10 mouse cellular contexts compared by ENCODE assay signal in the genomic region with DNA sequence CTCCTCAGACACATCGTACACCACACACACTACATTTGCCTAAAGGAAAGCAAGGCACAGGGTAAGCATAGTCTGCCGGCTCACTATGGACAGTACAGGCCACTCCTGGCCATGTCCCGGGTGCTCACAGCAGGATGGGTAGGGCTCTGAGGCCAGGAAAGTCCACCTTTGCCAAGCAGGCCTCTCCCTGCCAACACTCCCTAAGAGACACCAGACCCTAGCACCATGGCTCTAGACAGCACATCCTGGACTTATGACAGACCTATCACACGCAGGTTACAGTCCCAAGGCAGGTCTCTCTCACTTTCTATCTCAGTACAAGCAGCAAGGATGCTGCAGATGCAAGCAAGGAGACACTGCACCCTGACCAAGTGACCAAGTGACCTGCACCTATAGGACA. TPM values are rescaled to one million over a fixed set of nuclear protein-coding genes. Genes with fewer than 3 reads are reported as not detected.
DNase-seq lines count a peak whose midpoint lies in the region; ATAC-seq and TF ChIP-seq lines count a peak whose summit lies in the region.
"Had no signal": no experiment of that assay in that cellular context is flagged by ENCODE, and none has a peak within 500 bp of the region (broad histone marks: within the 10 kb centered on the region; RNA-seq: fewer than 3 reads in every experiment).

No protein-coding gene starts in this region.

- 72% methylated on average over 4 of the region's 4 CpGs for WGBS in kidney, adult 2 months
- 93% methylated on average over 4 of the region's 4 CpGs for WGBS in embryonic facial prominence, embryonic 11.5 days
- WGBS in hindbrain, embryonic 16.5 days: 88% methylated on average over 4 of the region's 4 CpGs
- WGBS in midbrain, embryonic 15.5 days: 89% methylated on average over 4 of the region's 4 CpGs

- H3K27me3 ChIP-seq in kidney, adult 2 months (replicated peaks; ENCODE audit: control insufficient read depth, insufficient read depth, low read length): no peaks in the 10 kb centered on the region
- H3K27me3 ChIP-seq in embryonic facial prominence, embryonic 11.5 days (ENCODE audit: control insufficient read depth, insufficient read depth, low read length): no peaks in the 10 kb centered on the region
- H3K27me3 ChIP-seq in hindbrain, embryonic 16.5 days (replicated peaks; ENCODE audit: control insufficient read depth, insufficient read depth, low read length): no peaks in the 10 kb centered on the region
- no peaks in the 10 kb centered on the region for H3K27me3 ChIP-seq in midbrain, embryonic 15.5 days (replicated peaks)
- H3K27me3 ChIP-seq: Patski had no signal

- no peak overlapping the region; the same call in 1 of the 2 replicates for H3K4me2 ChIP-seq in embryonic facial prominence, embryonic 11.5 days (ENCODE audit: low read depth, low read length)
- H3K4me2 ChIP-seq in hindbrain, embryonic 16.5 days (ENCODE audit: low read length): peak overlapping the region; percentile 95
- peak overlapping the region; percentile 90 for H3K4me2 ChIP-seq in midbrain, embryonic 15.5 days

- no peak for ATAC-seq in embryonic facial prominence, embryonic 11.5 days (replicated peaks; ENCODE audit: insufficient number of reproducible peaks, low FRiP score, low TSS enrichment, low read depth)
- ATAC-seq in hindbrain, embryonic 16.5 days: no peak
- ATAC-seq in midbrain, embryonic 15.5 days (replicated peaks): no peak
- ATAC-seq: Patski had no signal

- peak overlapping the region; percentile 77; the same call in 1 of the 2 replicates for H3K27ac ChIP-seq in kidney, adult 2 months (ENCODE audit: insufficient read depth, low read depth, low read length)
- no peak overlapping the region for H3K27ac ChIP-seq in embryonic facial prominence, embryonic 11.5 days (replicated peaks; ENCODE audit: low read depth, low read length)
- no peak overlapping the region for H3K27ac ChIP-seq in hindbrain, embryonic 16.5 days (ENCODE audit: low read depth, low read length)
- no peak overlapping the region for H3K27ac ChIP-seq in midbrain, embryonic 15.5 days

- peak overlapping the region; percentile 20; the same call in 1 of the 2 replicates for H3K9ac ChIP-seq in embryonic facial prominence, embryonic 11.5 days (replicated peaks; ENCODE audit: low read length)
- H3K9ac ChIP-seq in hindbrain, embryonic 16.5 days (ENCODE audit: low read depth, low read length): no peak overlapping the region
- peak overlapping the region; percentile 23; the same call in 1 of the 2 replicates for H3K9ac ChIP-seq in midbrain, embryonic 15.5 days

- no peak for TF ChIP-seq POLR2A in kidney, adult 2 months (IDR thresholded peaks at IDR 0.05; ENCODE audit: low read depth, low read length)

- no peaks in the 10 kb centered on the region; the same call in 1 of the 2 replicates for H3K36me3 ChIP-seq in kidney, adult 2 months (ENCODE audit: control insufficient read depth, insufficient read depth, low read length)
- peaks cover 14% of the 10 kb centered on the region for H3K36me3 ChIP-seq in embryonic facial prominence, embryonic 11.5 days (replicated peaks; ENCODE audit: control insufficient read depth, insufficient read depth, low read depth, low read length)
- peaks cover 40% of the 10 kb centered on the region for H3K36me3 ChIP-seq in hindbrain, embryonic 16.5 days (ENCODE audit: control insufficient read depth, insufficient read depth, low read length)
- H3K36me3 ChIP-seq in midbrain, embryonic 15.5 days (replicated peaks): peaks cover 29% of the 10 kb centered on the region

- no peaks in the 10 kb centered on the region for H3K9me3 ChIP-seq in embryonic facial prominence, embryonic 11.5 days (replicated peaks; ENCODE audit: control insufficient read depth, low read length)
- H3K9me3 ChIP-seq in hindbrain, embryonic 16.5 days (ENCODE audit: control insufficient read depth, low read length): no peaks in the 10 kb centered on the region
- no peaks in the 10 kb centered on the region for H3K9me3 ChIP-seq in midbrain, embryonic 15.5 days

- DNase-seq in kidney, adult 2 months: no peak
- DNase-seq in kidney, postnatal 10 days: no peak
- DNase-seq in embryonic facial prominence, embryonic 11.5 days (ENCODE audit: low spot score): no peak
- DNase-seq in adrenal gland, postnatal 10 days: no peak
- no peak for DNase-seq in adrenal gland, adult 2 months
- DNase-seq in retina, embryonic 14.5 days (ENCODE audit: low spot score): no peak
- DNase-seq: lung, postnatal 14 days had no signal

- no peak for TF ChIP-seq CTCF in kidney, adult 2 months (conservative IDR thresholded peaks at IDR 0.05; ENCODE audit: insufficient read depth, insufficient read length, low read depth, low read length)

- H3K4me1 ChIP-seq in kidney, adult 2 months (ENCODE audit: control insufficient read depth, insufficient read depth, low read length): peaks cover 16% of the 10 kb centered on the region
- peaks cover 3% of the 10 kb centered on the region for H3K4me1 ChIP-seq in embryonic facial prominence, embryonic 11.5 days (ENCODE audit: control insufficient read depth, insufficient read depth, low read length)
- H3K4me1 ChIP-seq in hindbrain, embryonic 16.5 days (ENCODE audit: control insufficient read depth, insufficient read depth, low read depth, low read length): peaks cover 16% of the 10 kb centered on the region
- H3K4me1 ChIP-seq in midbrain, embryonic 15.5 days: peaks cover 20% of the 10 kb centered on the region

- peak overlapping the region; percentile 78 for H3K4me3 ChIP-seq in kidney, adult 2 months (ENCODE audit: insufficient read depth, low read depth, low read length)
- no peak overlapping the region for H3K4me3 ChIP-seq in embryonic facial prominence, embryonic 11.5 days (ENCODE audit: low read depth, low read length)
- peak overlapping the region; percentile 87; the same call in 1 of the 2 replicates for H3K4me3 ChIP-seq in hindbrain, embryonic 16.5 days (ENCODE audit: low read length)
- peak overlapping the region; percentile 87 for H3K4me3 ChIP-seq in midbrain, embryonic 15.5 days

RNA-seq across cellular contexts. Expression of a gene that starts 1.5 kb away (rescaled TPM):
- 133 and 147 TPM in 2 replicates for polyA plus RNA-seq in kidney, adult 2 months (2012; rRNA removed)
- polyA plus RNA-seq in embryonic facial prominence, embryonic 11.5 days (2014; fragmentation: Nextera tagmentation; extraction: Ambion mirVana): 7.1 and 9.7 TPM in 2 replicates
- 16.9 and 20.3 TPM in 2 replicates for polyA plus RNA-seq in hindbrain, embryonic 16.5 days (2015; fragmentation: Nextera tagmentation; extraction: Ambion mirVana)
- 17.2 and 18.3 TPM in 2 replicates for polyA plus RNA-seq in midbrain, embryonic 15.5 days (2015; fragmentation: Nextera tagmentation; extraction: Ambion mirVana)
- 10 to 100 TPM; 71.6 to 98.5 TPM for total RNA-seq in adrenal gland, postnatal 10 days (2021)
- total RNA-seq in adrenal gland, adult 2 months (2021): 100 to 1,000 TPM; 107 to 127 TPM
- polyA plus RNA-seq in adrenal gland, adult 2 months (2012; rRNA removed): 180 and 193 TPM in 2 replicates

RNA-seq across cellular contexts. Expression of a gene that starts 1.6 kb away (rescaled TPM):
- polyA plus RNA-seq in kidney, adult 2 months (2012; rRNA removed): 26.3 and 50.3 TPM in 2 replicates
- 0.36 and 1.2 TPM in 2 replicates for polyA plus RNA-seq in embryonic facial prominence, embryonic 11.5 days (2014; fragmentation: Nextera tagmentation; extraction: Ambion mirVana)
- 14.8 and 15.4 TPM in 2 replicates for polyA plus RNA-seq in hindbrain, embryonic 16.5 days (2015; fragmentation: Nextera tagmentation; extraction: Ambion mirVana)
- 14.2 and 14.7 TPM in 2 replicates for polyA plus RNA-seq in midbrain, embryonic 15.5 days (2015; fragmentation: Nextera tagmentation; extraction: Ambion mirVana)
- 10 to 100 TPM in 1 of 2 experiments, 1 to 10 TPM in 1; 7.0 to 12.3 TPM for total RNA-seq in adrenal gland, postnatal 10 days (2021)
- 10 to 100 TPM; 14.0 to 16.3 TPM for total RNA-seq in adrenal gland, adult 2 months (2021)
- 192 and 239 TPM in 2 replicates for polyA plus RNA-seq in adrenal gland, adult 2 months (2012; rRNA removed)

RNA-seq across cellular contexts. Expression of a gene that starts 6.0 kb away (rescaled TPM):
- 9.2 and 13.9 TPM in 2 replicates for polyA plus RNA-seq in kidney, adult 2 months (2012; rRNA removed)
- 1.1 and 1.5 TPM in 2 replicates for polyA plus RNA-seq in embryonic facial prominence, embryonic 11.5 days (2014; fragmentation: Nextera tagmentation; extraction: Ambion mirVana)
- polyA plus RNA-seq in hindbrain, embryonic 16.5 days (2015; fragmentation: Nextera tagmentation; extraction: Ambion mirVana): 61.6 and 73.4 TPM in 2 replicates
- polyA plus RNA-seq in midbrain, embryonic 15.5 days (2015; fragmentation: Nextera tagmentation; extraction: Ambion mirVana): 54.8 and 57.8 TPM in 2 replicates
- 10 to 100 TPM; 11.9 to 14.6 TPM for total RNA-seq in adrenal gland, postnatal 10 days (2021)
- 10 to 100 TPM in 1 of 2 experiments, 1 to 10 TPM in 1; 9.8 to 47.1 TPM for total RNA-seq in adrenal gland, adult 2 months (2021)
- polyA plus RNA-seq in adrenal gland, adult 2 months (2012; rRNA removed): 88.1 and 142 TPM in 2 replicates

RNA-seq across cellular contexts. Expression of a gene that starts 9.9 kb away (rescaled TPM):
- polyA plus RNA-seq in kidney, adult 2 months (2012; rRNA removed): 140 and 144 TPM in 2 replicates
- polyA plus RNA-seq in embryonic facial prominence, embryonic 11.5 days (2014; fragmentation: Nextera tagmentation; extraction: Ambion mirVana): 323 and 352 TPM in 2 replicates
- polyA plus RNA-seq in hindbrain, embryonic 16.5 days (2015; fragmentation: Nextera tagmentation; extraction: Ambion mirVana): 397 and 428 TPM in 2 replicates
- 373 and 381 TPM in 2 replicates for polyA plus RNA-seq in midbrain, embryonic 15.5 days (2015; fragmentation: Nextera tagmentation; extraction: Ambion mirVana)
- 100 to 1,000 TPM; 138 to 157 TPM for total RNA-seq in adrenal gland, postnatal 10 days (2021)
- 100 to 1,000 TPM; 149 to 184 TPM for total RNA-seq in adrenal gland, adult 2 months (2021)
- polyA plus RNA-seq in adrenal gland, adult 2 months (2012; rRNA removed): 224 and 236 TPM in 2 replicates

RNA-seq across cellular contexts. Expression of a gene that starts 14.5 kb away (rescaled TPM):
- 132 and 139 TPM in 2 replicates for polyA plus RNA-seq in kidney, adult 2 months (2012; rRNA removed)
- 42.0 and 47.7 TPM in 2 replicates for polyA plus RNA-seq in embryonic facial prominence, embryonic 11.5 days (2014; fragmentation: Nextera tagmentation; extraction: Ambion mirVana)
- 51.0 and 55.4 TPM in 2 replicates for polyA plus RNA-seq in hindbrain, embryonic 16.5 days (2015; fragmentation: Nextera tagmentation; extraction: Ambion mirVana)
- polyA plus RNA-seq in midbrain, embryonic 15.5 days (2015; fragmentation: Nextera tagmentation; extraction: Ambion mirVana): 61.9 and 63.0 TPM in 2 replicates
- total RNA-seq in adrenal gland, postnatal 10 days (2021): 10 to 100 TPM; 54.9 to 62.3 TPM
- 100 to 1,000 TPM in 1 of 2 experiments, 10 to 100 TPM in 1; 99.4 to 111 TPM for total RNA-seq in adrenal gland, adult 2 months (2021)
- polyA plus RNA-seq in adrenal gland, adult 2 months (2012; rRNA removed): 99.1 and 121 TPM in 2 replicates
